Mouse (Mus musculus) G1E (cell line): ENCODE measurements around the gene Ptbp1.

Experiments used
- CTCF ChIP-seq: IDR thresholded peaks from 2 replicates; pipeline ENCODE4 v1.5.1; 2012; ENCODE audit warnings: low read depth, low read length, inconsistent platforms, mixed read lengths
- GATA1 ChIP-seq: IDR thresholded peaks from 2 replicates; pipeline ENCODE4 v1.6.1; 2012; ENCODE audit warnings: borderline replicate concordance, low read length, inconsistent platforms, mixed read lengths
- GATA2 ChIP-seq: IDR thresholded peaks from 2 replicates; pipeline ENCODE4 v1.6.1; 2012; ENCODE audit warnings: low read depth, low read length, inconsistent platforms, borderline replicate concordance
- POLR2AphosphoS5 ChIP-seq: IDR thresholded peaks from 2 replicates; pipeline ENCODE4 v1.6.1; 2012; ENCODE audit warnings: low read depth, low read length, inconsistent platforms; ENCODE audit not compliant: insufficient replicate concordance
- TAL1 ChIP-seq: conservative IDR thresholded peaks from 2 replicates; pipeline ENCODE4 v1.6.1; 2012; ENCODE audit warnings: low read depth, low read length, inconsistent platforms, mixed read lengths

- TF ChIP-seq GATA1: no peak
- no peak for TF ChIP-seq CTCF
- TF ChIP-seq POLR2AphosphoS5: no peak
- TF ChIP-seq TAL1: no peak
- no peak for TF ChIP-seq GATA2
Measured at GRCm38 (mm10) chr10:79852107-79852789, 2.0 kb upstream of the Ptbp1 start.
